Mouse (Mus musculus) embryonic facial prominence, embryonic 13.5 days (tissue): Measurements from ENCODE around the gene Sestd1. TPM values are rescaled to one million over a fixed set of nuclear protein-coding genes. Genes with fewer than 3 reads are reported as not detected.

Experiments used
- ATAC-seq: fragments of 200-750 bp; cut with Nextera tagmentation; 2 replicates; pipeline ENCODE4 v1.8.0; 2017; ENCODE audit warnings: low read depth; ENCODE audit not compliant: insufficient number of reproducible peaks, insufficient read depth, low FRiP score, low TSS enrichment
- H3K27ac ChIP-seq: fragments of 300-500 bp; sonication (generic); 2 replicates; pipeline ENCODE4 v1.5.1; 2015; ENCODE audit warnings: moderate library complexity, mild to moderate bottlenecking, inconsistent platforms
- H3K27me3 ChIP-seq: fragments of 300-500 bp; sonication (generic); 2 replicates; pipeline ENCODE4 v1.6.1; 2015; ENCODE audit warnings: mild to moderate bottlenecking, inconsistent platforms
- H3K36me3 ChIP-seq: fragments of 300-500 bp; sonication (generic); 2 replicates; pipeline ENCODE4 v1.6.1; 2015; ENCODE audit warnings: mild to moderate bottlenecking, inconsistent platforms
- H3K4me1 ChIP-seq: fragments of 300-500 bp; sonication (generic); 2 replicates; pipeline ENCODE4 v1.6.1; 2015; ENCODE audit warnings: inconsistent platforms
- H3K4me2 ChIP-seq: fragments of 300-500 bp; sonication (generic); 2 replicates; pipeline ENCODE4 v1.6.1; 2015; ENCODE audit warnings: moderate library complexity, mild to moderate bottlenecking, inconsistent platforms
- H3K4me3 ChIP-seq: fragments of 300-500 bp; sonication (generic); 2 replicates; pipeline ENCODE4 v1.5.1; 2015; ENCODE audit warnings: mild to moderate bottlenecking, inconsistent platforms
- H3K9ac ChIP-seq: fragments of 300-500 bp; sonication (generic); 2 replicates; pipeline ENCODE4 v1.6.1; 2015; ENCODE audit warnings: mild to moderate bottlenecking, inconsistent platforms
- H3K9me3 ChIP-seq: fragments of 300-500 bp; sonication (generic); 2 replicates; pipeline ENCODE4 v1.6.1; 2016; ENCODE audit warnings: inconsistent platforms
- WGBS: fragments of 180-500 bp; shearing (Covaris S2); methylation state at CpG from one replicate; pipeline ENCODE4 v1.1.7; 2015; ENCODE audit warnings: mixed read lengths; 5-methylcytosine and 5-hydroxymethylcytosine counted together
- polyA plus RNA-seq: library from polyadenylated mRNA; unstranded; fragments of >200 nt; fragmentation: Nextera tagmentation; extraction: Ambion mirVana; gene quantifications from 2 replicates; pipeline ENCODE4 v1.2.1, GENCODE M21; 2015

Gene Sestd1
- polyA plus RNA-seq, 1 experiment from 2014 or later, result 13.1 TPM

DNA sequence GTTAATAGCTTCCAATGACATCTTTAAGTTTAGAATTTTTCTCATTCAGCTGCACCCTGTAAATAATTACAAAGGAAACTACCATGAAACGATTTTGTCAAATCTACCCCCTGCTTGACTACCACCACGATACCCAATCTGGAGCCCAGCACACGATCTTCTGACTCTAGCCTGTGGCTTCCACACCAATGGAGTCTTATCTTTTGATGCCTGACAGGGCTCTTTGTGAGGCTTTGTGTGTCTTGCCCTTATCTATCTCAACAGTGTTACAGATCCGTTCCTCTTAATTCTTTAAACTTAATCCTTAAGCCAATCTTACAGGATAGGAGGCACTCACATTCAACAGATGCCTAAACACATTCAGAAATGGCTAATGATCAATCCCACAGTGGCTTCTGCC, 126.3 kb downstream of the Sestd1 start:
- Histone ChIP-seq H3K9me3 (no peaks in the 10 kb centered on the region), H3K36me3 (no peaks in the 10 kb centered on the region), H3K4me1 (no peaks in the 10 kb centered on the region), H3K27me3 (no peaks in the 10 kb centered on the region), H3K27ac (no peak overlapping the region), H3K9ac (no peak overlapping the region), H3K4me2 (no peak overlapping the region), H3K4me3 (no peak overlapping the region)
- 70% methylated on average over 4 of the region's 4 CpGs for WGBS
- no peak for ATAC-seq

DNA sequence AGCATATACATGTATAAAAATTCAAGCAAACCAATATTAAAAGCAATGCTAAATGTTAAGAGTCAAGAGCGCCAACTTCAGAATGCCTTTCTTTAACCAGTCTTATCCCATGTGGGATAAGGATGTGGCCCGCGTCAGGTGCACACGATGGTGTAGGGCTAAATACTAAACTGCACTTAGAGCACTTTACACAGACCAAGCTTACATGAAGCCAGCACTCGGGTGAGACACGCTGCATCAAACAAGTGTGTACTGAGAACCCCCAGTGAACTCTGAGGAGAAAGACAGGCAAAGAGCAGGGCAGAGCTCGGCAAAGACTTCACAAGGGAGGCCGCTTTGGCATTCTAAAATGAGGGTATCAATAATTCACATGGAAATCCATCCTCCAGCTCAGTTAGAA, 129.1 kb downstream of the Sestd1 start:
- WGBS, result 92% methylated on average over 8 of the region's 8 CpGs
- Histone ChIP-seq H3K27ac (no peak overlapping the region), H3K9ac (no peak overlapping the region), H3K27me3 (no peaks in the 10 kb centered on the region), H3K9me3 (no peaks in the 10 kb centered on the region), H3K4me1 (0 out of 2 replicates have a peak, but pooled peaks cover 3% of the 10 kb centered on the region), H3K36me3 (no peaks in the 10 kb centered on the region), H3K4me3 (no peak overlapping the region), H3K4me2 (no peak overlapping the region)
- no peak for ATAC-seq

DNA sequence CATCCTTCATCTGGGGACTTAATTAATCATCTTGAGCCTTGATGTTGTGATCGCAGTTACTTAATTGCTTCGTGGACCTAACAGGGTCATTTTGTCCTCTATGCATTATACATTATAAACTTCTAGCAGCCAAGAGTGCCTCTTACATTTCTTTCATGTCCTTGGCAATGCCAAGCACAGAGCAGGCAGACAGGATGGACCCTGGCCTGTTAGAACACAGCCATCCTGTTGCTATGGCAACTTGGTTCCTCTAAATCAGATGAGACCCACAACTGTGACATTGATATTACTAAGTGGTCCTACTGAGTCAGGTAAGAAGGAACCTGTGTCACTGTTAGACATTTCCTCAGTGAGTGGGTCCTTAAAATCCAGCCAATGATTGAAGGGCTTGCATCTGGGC, 130.8 kb downstream of the Sestd1 start:
- no peaks in the 10 kb centered on the region for H3K9me3 ChIP-seq
- ATAC-seq, result no peak
- no peak overlapping the region for H3K9ac ChIP-seq
- 0 out of 2 replicates have a peak, but pooled peaks cover 3% of the 10 kb centered on the region for H3K4me1 ChIP-seq
- H3K36me3 ChIP-seq, result no peaks in the 10 kb centered on the region
- 67% methylated on average over 2 of the region's 2 CpGs for WGBS
- H3K4me2 ChIP-seq, result no peak overlapping the region
- H3K27ac ChIP-seq, result no peak overlapping the region
- no peaks in the 10 kb centered on the region for H3K27me3 ChIP-seq
- H3K4me3 ChIP-seq, result no peak overlapping the region

DNA sequence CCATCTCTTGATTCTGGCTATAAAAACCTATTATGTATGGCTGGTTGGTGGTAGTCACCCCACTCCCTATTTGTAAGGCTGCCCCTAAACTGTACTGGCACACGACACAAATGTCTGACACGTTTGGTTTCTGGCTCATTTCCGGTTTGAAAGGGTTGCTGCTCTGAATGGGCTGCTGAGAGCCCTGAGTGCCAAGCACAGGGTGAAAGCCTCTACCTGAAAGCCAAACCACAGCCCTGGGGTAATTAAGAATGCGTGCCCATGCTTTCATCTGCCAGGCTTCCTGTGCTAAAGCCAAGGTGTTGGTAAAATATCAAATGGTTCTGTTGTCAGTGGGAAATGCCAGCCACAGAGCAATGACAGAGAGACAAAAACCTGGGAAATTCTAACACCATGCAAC, 132.2 kb downstream of the Sestd1 start:
- H3K36me3 ChIP-seq, result no peaks in the 10 kb centered on the region
- H3K9ac ChIP-seq, result no peak overlapping the region
- H3K9me3 ChIP-seq, result no peaks in the 10 kb centered on the region
- H3K27ac ChIP-seq, result no peak overlapping the region
- WGBS, result 55% methylated on average over 4 of the region's 4 CpGs
- no peak overlapping the region for H3K4me3 ChIP-seq
- 0 out of 2 replicates have a peak, but pooled peaks cover 3% of the 10 kb centered on the region for H3K4me1 ChIP-seq
- no peak overlapping the region for H3K4me2 ChIP-seq
- H3K27me3 ChIP-seq, result no peaks in the 10 kb centered on the region
- ATAC-seq, result no peak

DNA sequence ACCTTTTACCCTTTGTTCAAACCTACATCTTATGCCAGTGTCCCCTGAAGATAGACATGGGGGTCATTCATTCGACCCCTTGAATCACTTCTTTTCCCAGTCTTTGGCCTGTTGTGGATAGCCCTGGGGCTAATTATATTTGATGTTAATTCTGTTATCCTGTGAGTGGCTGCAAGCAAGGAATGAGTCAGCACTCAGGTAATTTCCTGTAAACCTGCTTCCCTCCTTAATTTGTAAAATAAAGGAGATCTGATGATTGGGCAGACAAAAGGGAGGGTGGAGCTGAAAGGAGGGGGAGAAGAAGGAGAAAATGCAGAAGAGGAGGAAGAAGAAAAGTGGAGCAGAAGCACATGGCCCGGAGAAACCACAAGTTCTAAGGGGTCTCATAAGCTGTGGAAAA, 133.4 kb downstream of the Sestd1 start:
- Histone ChIP-seq H3K27me3 (no peaks in the 10 kb centered on the region), H3K4me3 (no peak overlapping the region), H3K27ac (no peak overlapping the region), H3K36me3 (no peaks in the 10 kb centered on the region), H3K9ac (no peak overlapping the region), H3K4me1 (0 out of 2 replicates have a peak, but pooled peaks cover 3% of the 10 kb centered on the region), H3K9me3 (no peaks in the 10 kb centered on the region), H3K4me2 (no peak overlapping the region)
- no peak for ATAC-seq
- 62% methylated on average over 2 of the region's 2 CpGs for WGBS

DNA sequence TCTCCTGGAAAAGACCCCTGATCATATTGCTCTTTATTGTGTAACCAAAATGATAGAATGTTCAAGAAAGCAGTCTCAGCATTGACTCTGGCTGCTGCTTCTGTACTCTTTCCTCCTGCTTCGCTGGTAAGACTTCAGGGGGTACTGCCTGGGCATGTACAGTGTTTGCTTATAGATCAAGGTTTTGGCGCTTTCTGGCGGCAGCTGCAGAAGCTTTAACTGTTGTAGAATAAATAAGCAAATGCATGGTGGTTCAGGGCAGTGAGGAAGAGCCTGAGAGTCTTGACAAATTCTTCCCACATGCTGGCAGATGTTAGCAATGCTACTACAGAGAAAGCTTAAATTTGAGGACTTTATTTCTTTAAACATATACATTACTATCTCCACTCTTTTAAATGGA, 134.1 kb downstream of the Sestd1 start:
- Histone ChIP-seq H3K9me3 (no peaks in the 10 kb centered on the region), H3K36me3 (no peaks in the 10 kb centered on the region), H3K27me3 (no peaks in the 10 kb centered on the region), H3K4me2 (no peak overlapping the region), H3K9ac (no peak overlapping the region), H3K4me3 (no peak overlapping the region), H3K27ac (no peak overlapping the region), H3K4me1 (0 out of 2 replicates have a peak, but pooled peaks cover 3% of the 10 kb centered on the region)
- no peak for ATAC-seq
- 44% methylated on average over 3 of the region's 3 CpGs for WGBS

DNA sequence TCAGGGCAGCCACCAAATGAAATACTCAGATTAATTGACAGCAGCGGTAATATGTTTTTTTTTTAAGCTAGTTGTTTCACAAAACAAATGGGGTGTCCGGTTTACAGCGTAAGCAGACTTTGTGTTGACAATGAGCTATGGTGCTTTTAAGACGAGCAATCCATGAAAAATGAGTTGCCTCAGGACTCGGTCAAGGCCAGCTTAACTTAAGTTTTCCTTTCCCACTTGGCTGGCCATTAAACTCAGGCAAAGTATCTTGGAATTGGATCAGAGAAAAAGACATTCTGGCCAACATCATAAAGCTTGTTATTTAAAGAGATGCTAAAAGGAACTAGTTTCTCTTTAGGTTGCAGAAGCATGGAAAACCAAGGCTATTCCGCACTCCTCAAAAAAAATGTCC, 136.9 kb downstream of the Sestd1 start:
- H3K4me2 ChIP-seq, result no peak overlapping the region
- no peaks in the 10 kb centered on the region for H3K36me3 ChIP-seq
- ATAC-seq, result no peak
- WGBS, result 64% methylated on average over 6 of the region's 6 CpGs
- no peaks in the 10 kb centered on the region for H3K27me3 ChIP-seq
- no peak overlapping the region for H3K4me3 ChIP-seq
- 0 out of 2 replicates have a peak, but pooled peaks cover 3% of the 10 kb centered on the region for H3K4me1 ChIP-seq
- H3K9ac ChIP-seq, result no peak overlapping the region
- H3K9me3 ChIP-seq, result no peaks in the 10 kb centered on the region
- H3K27ac ChIP-seq, result no peak overlapping the region

DNA sequence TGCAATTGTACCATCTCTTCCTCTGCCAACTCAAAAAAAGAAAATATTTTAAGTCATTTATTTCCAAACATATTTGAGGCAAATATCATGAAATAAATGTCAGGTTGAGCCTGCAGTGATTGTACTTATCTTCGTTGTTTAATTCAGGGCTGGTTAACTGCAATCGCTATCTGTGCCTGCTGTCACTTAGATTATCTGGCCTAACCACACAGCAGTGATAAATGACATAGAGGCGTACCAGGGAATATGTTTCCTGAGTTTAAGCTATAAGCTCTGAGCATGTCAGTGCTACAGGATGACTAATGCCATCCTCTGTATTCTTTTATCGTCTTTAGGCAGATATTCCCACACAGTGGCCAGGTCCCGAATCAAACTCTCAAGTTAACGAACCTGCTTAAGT, 141.5 kb downstream of the Sestd1 start:
- Histone ChIP-seq H3K4me3 (no peak overlapping the region), H3K9me3 (no peaks in the 10 kb centered on the region), H3K4me1 (no peaks in the 10 kb centered on the region), H3K27ac (no peak overlapping the region), H3K27me3 (no peaks in the 10 kb centered on the region), H3K9ac (no peak overlapping the region), H3K36me3 (no peaks in the 10 kb centered on the region), H3K4me2 (no peak overlapping the region)
- no peak for ATAC-seq
- WGBS, result 89% methylated on average over 6 of the region's 6 CpGs

DNA sequence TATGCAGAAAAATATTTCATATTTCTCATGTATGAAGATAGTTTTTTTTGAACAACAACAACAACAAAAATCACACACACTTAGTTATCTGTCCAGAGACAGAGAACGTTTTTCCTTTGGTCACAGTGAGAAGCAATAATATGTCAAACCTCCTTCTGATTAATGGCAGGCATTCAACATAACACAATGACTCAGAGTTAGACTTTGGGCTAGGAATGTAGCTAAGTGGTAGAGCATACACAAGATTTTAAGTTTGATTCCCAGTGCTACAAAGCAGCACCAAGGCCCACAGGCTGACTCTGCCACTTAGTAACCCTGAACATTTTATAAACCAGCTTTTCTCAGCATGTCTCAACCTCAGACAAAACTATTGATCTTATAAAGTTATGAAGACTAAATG, 145.5 kb downstream of the Sestd1 start:
- H3K9me3 ChIP-seq, result no peaks in the 10 kb centered on the region
- ATAC-seq, result no peak
- H3K9ac ChIP-seq, result no peak overlapping the region
- no peak overlapping the region for H3K4me3 ChIP-seq
- H3K4me1 ChIP-seq, result no peaks in the 10 kb centered on the region
- no peaks in the 10 kb centered on the region for H3K27me3 ChIP-seq
- no peak overlapping the region for H3K27ac ChIP-seq
- no peak overlapping the region for H3K4me2 ChIP-seq
- H3K36me3 ChIP-seq, result no peaks in the 10 kb centered on the region
- WGBS, result 68% methylated on average over 1 of the region's 1 CpGs

DNA sequence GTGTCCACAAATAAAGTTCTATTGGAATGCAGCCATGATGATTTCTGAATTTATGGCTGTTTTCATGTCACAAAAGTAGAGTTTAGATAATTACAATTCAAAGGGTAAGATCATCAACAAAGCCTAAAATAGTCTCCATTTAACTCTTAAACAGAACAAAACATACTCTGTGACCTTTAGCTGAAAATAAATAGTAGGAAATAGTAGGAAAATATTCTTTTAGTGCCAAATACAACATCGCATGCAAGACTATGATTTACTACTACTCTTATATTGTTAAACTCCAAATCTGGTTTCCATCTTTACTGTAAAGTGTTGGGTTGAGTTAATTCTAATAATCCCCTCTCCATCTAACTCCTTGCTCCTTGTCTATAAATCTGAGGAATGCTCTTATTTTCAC, 147.0 kb downstream of the Sestd1 start:
- Histone ChIP-seq H3K36me3 (no peaks in the 10 kb centered on the region), H3K4me3 (no peak overlapping the region), H3K27me3 (no peaks in the 10 kb centered on the region), H3K9me3 (no peaks in the 10 kb centered on the region), H3K4me2 (no peak overlapping the region), H3K9ac (no peak overlapping the region), H3K4me1 (no peaks in the 10 kb centered on the region), H3K27ac (no peak overlapping the region)
- 93% methylated on average over 1 of the region's 1 CpGs for WGBS
- no peak for ATAC-seq

Other genes starting within 250 kb of the Sestd1 start
- 4.7 and 4.9 TPM in 2 replicates for gene Ccdc141, start 110.0 kb downstream of the Sestd1 start, polyA plus RNA-seq